Mouse (Mus musculus) testis, postnatal 14 days (tissue): ENCODE data around the gene Ddah1.
"Not testable (repeated sequence)": the region's sequence is repeated elsewhere in the genome, so short reads cannot be mapped to it uniquely, and the experiment has no call there.

Source experiments
- DNase-seq: peaks from one replicate; pipeline ENCODE4 v3.0.0; 2021; ENCODE audit warnings: low spot score

Gene Ddah1

DNA sequence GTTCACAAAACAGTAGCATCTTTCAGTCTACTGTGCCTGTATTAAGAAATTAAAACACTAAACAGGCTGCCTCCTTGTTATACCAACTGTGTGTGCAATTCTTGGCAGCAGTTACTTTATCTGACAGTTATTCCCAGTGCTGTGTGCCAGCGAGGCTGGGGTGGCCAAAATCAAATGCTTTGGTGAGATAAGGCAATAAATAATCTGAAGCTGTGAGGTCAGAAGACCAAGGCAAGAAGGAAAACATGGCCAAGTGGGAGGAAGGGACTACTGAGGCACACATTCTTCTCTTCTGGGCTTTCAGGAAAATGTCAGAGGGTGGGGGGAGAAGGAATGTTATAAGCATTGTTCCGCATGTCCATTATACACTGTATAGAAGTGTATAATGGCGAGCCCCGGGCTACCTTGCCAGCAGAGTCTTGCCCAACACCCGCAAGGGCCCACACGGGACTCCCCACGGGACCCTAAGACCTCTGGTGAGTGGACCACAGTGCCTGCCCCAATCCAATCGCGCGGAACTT is 106.3 kb downstream of the Ddah1 start:
- no peak for DNase-seq

DNA sequence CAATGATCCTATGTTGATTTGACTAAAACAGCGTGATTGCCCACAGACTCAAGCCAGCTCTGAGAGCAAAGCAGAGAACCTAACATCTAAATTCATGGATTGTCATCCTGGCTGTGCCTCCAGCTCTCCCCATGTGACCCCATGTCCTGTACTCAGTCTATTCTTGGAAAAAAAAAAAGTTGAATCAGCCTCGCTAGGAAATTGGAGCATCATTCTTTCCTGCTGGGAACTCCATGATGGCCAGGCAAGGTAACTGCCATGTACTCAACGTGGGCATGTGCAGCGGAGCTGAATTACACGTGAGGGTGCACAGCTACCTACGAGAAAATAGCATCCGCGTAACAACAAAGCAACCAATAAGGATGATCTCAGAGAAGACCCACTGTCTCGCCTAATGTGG is 114.2 kb downstream of the Ddah1 start:
- no peak for DNase-seq

DNA sequence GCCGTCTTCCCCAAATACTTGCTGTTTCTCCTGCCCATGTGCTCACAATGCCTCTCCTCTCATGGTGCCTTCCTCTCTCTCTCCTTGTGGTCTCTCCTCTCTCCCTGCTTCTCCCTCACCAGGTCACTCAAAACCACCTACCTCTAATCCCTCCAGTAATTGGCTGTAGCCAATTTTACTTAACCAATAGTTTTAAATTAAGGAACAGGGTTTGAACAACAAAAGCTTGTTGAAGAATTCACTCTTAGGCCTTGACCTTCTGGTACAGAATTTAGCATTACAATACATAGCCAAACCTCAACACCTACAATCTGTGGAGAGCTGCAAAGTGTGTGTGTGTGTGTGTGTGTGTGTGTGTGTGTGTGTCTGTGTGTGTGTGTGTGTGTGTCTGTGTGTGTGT is 114.8 kb downstream of the Ddah1 start:
- DNase-seq, result no peak

DNA sequence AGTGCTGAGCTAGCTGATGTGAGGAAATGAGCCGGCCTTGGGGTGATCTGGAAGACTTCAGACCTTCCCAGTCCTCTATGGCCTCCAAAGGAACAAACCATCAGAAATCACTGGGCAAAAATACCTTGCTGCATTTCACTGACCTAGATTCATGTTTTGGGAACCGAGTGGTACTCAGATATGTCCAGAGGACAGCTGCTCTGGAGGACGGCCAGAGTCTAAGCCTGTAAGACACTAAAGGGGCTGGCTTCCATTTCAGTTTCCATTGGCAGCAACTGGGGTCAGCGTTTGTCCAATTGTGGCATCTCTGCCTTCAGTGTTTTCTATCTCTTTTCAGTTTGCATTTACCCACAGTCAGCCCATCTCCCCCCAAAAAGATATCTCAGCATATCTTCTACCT is 115.7 kb downstream of the Ddah1 start:
- no peak for DNase-seq

DNA sequence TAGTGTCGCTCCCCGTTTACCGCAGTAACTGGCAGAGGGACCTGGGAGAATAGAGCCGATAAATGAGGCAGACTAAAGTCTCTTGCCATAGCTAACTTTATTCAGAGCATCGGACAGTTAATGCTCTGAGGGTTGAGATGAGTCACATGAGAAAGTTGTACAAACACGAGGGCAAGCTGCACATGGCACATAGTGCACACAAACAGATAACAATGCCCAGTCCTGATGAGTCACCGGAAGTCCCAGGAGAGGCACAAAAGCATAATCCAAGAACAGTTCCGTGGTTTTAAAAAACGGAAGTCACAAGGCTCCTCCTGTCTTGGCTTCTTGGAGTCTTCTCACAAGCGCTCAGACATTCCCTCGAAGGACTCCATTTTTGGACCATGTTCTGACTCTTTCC is 117.6 kb downstream of the Ddah1 start:
- DNase-seq, result no peak

DNA sequence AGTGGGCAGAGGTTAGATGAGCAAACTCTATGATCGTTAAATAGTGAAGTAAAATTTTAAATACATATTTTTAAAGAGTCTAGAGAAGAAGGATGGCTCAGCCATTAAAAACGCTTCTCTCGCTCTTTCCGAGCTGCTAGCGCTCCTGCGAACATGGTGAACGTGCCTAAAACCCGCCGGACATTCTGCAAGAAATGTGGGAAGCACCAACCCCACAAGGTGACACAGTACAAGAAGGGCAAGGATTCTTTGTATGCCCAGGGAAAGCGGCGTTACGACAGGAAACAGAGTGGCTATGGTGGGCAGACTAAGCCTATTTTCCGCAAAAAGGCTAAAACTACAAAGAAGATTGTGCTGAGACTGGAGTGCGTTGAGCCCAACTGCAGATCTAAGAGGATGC is 120.4 kb downstream of the Ddah1 start:
- DNase-seq, result not testable (repeated sequence)

DNA sequence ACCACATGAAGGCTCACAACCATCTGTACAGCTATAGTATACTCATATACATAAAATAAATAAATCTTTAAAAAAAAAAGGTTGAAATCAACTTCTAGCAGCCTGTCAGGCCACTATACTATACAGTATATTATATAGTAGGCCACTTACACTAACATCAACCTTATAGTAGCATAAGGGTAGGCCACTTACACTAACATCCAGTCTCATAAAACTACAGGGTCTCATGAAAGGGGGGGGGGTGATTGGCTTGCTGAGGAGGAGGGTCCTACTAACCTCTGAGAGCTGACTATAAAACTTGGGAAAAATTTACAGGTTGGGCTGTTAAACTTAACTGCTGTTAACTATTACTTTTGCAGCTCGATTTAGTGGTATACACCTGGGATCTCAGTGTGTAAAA is 121.9 kb downstream of the Ddah1 start:
- no peak for DNase-seq

DNA sequence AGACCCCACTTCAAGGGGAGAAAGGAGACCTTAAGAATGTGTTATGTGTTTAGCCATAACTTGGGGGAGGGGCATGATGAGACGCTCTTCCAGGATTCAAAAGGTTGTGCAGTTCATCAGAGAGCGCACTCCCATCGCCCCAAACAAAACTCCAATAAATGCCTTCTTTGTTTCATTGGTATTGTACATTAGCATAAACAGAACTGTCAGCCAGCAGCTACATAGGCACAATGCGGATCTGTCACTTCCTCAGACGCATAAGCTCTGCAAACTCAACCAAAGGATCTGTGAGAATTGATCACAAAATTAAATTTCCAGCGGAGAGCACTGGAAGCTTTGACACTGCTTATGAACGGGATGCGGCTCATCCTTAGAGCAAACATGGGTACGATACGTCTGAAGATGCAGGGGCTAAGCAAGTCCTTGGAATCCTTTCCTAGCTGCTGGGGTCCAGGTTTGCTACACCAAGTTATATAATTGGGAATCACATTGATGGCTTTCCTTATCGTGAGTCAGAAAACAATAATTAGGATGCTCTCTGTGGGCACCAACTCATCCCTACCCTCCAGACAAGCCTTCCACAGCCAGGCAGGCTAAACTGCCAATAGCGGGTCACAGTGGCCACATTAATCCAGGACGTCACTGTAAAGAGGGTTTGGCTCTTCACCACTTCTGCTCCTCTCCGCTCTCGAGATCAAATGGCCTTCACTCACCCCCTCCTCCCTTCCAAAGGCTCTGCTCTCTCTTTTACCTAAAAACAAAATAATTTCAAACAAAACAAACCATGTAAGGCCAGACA is 123.8 kb downstream of the Ddah1 start:
- DNase-seq, result no peak

DNA sequence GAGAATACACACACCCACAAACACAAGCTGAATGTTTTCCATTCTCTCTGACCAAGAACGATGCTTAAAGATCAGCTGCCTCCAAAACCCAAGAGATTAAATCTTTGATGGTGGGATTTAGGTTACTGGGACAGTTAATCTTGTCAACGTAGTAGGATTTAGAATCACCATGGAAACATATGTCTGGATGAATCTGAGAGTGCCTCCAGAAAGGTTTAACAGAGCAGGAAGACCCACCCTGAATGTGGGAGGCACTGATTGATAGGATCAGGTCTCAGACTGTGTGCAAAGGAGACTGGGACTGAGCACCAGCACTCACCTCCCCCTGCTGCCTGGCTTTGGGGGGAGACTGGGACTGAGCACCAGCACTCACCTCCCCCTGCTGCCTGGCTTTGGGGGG is 124.8 kb downstream of the Ddah1 start:
- DNase-seq, result no peak

DNA sequence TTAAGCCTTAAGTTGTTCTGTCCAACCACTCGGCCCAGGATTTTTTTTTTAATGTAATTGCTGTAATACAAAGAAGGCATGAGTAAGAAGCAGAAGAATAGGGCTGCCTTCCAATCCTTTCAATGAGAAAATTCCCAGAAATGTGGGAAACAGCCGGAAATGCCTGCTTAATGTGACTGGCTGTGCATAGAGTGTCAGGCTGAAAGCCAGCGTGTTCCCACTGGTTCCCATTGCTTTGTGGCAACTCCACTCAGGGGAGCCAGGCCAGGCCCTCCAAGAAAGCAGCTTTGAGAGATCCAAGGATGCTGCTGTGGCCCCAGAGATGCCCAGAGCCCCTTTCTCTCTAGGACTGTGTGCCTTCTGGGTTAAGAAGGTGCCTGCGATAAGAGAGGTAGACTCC is 126.9 kb downstream of the Ddah1 start:
- DNase-seq, result no peak

DNA sequence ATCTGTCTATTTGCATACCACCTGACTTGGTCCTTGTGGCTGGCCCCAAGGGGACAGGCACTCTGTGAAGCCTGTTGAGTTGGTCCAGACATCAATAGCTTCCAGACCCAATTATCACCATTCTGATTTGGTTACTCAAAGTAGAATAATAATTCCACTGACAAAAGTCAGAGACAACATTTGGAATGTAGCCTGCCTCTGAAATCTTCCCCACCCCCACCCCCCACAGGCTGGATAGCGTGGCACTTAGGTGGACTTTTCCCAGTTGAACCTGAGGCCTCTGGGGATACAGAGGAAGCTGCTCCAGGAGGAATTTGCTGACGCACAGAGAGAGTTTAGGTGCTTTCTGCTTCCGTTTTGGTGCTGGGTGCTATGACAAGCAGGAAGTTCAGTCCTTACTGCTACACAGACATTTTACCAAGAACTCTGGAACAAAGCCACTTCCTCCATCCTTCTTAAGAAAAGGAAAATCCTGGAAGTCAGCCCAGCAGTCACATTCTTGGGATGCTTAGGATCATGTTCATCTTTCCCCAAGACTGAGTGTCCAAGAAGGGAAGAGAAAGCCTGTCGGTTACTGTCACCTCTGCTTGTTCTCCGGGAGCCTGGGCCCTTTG is 127.5 kb downstream of the Ddah1 start:
- no peak for DNase-seq

DNA sequence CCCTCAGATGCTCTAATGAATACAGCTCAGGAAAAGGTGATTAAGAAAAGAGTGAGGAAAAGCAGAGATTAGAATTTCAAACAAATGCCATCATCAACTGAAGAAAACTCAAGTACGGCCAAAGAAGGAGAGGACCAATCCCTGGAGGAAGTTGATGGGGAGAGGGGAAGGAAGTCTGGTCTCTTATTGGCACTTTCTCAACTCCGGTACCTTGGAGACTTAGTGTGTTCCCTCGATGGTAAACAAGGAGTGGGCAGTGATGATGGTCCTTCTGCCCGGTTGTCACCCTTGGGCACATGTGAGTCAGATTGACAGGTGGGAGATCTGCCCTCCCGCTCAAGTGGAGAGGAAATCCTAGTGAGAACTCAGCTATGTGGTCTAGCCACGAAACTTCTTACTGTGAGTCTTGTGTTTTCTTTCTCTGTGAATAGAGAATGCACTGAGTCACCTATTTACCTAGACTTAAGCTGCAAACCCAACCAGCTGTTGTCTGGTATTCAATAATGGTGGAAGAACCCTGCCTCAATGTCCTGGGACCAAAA is 129.0 kb downstream of the Ddah1 start:
- DNase-seq, result no peak

DNA sequence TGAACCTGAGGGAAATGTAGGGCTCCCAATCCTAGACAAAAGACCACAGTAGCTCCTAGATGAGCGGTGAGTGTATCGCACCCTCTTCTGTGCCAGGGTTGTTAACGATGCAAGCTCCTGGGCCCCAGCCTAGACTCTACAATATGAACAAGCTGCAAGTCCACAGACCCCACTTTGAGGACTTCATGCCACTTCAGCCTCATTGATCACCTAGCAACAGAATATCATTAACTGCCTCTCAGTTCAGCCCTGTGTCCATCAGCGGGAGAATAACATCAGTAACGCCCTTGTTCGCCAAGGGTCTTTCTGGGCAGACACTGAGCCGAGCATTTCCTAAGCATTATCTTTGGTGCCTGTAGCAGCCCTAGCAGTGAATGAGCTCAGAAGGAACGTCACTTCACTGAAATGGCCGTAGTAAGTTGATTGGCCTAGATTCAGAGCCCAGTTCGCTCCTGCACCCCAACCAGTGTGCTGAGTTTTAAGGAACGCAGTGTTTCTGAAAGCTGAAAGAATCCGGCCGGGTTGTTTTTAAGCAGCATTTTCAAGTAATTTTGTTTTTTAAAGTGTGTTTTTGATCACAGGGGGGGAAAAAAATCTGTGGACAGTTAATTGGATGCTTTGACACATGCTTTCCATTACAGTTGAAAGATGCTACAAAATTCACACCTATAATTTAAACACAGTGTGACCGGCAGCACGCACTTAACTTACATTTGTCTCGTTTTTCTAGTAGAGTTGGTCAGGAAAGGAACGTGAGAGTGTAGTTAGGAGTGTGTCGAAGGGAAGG is 132.1 kb downstream of the Ddah1 start:
- DNase-seq, result no peak

DNA sequence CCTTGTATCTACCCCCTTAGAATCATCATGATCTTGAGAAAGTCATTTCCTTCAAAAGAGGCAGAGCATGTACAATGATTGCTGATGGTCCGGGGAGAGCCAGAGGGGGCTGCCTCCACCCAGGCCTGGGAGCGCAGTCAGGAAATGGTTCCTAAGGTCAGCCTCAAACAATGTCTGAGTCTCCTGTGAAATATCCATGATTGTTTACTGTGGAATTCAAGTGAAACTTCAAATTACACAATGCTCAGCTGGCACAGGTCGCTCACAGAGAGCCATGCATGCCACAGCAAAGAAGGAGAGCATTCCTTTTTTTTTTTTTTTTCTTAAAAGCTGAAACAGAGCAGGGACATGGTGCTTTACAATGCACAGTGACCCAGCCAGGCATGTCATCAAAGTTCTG is 134.0 kb downstream of the Ddah1 start:
- DNase-seq, result no peak

DNA sequence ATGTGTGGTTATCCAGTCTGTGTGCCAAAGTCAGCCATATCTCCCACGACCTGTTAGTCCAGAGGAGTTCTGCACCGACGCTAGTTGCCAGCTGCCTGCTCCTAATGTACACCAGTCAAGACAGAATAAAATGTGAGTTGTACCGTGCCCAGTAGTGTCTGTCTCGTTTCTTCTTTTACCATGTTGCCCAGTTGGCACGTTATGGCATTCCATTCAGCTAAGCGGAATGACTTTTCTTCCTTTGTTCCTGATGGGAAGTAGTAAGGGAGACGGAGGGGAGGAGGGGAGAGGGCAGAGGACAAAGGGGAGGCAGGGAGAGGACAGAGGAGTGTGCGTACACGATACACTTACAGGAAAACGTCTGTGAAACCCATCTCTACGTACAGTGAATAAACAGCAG is 135.7 kb downstream of the Ddah1 start:
- DNase-seq, result no peak

DNA sequence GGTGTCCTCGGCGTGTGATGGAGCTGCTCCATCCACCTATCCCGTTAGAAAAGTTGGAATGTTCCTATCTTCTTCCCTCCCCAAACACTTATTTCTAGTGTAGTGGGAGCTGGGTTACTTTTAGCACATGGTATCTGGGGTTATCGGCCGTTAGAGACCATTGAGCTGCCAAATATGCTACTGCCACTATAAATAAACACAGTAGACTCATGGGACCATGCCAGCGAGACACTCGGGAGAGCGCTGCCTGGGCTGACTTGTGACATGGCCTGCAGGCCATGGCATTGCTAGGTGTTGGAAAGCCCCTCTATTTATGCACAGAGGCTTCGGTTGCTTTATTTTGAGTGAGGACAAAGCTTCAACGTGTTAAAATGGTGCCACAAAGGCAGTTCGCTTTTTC is 139.3 kb downstream of the Ddah1 start:
- DNase-seq, result no peak

DNA sequence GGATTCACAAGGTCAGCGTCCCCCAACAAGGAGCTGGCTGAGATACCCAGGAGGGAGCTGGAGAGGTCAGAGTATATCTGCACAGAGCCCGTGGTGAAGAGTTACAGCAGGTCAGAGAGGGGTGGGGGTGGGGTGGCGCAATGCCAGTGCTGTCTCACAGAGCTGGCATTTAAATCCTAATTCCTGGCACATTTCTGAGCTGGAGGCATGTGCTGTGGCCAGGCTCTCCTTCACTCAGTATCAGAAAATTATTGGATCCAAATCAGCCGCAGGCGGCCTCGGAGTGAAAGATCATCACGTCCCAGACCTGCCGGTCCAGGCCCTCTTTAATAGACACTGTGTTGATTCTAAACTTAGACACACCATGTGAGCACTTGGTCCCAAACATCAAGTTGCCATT is 141.4 kb downstream of the Ddah1 start:
- DNase-seq, result no peak

DNA sequence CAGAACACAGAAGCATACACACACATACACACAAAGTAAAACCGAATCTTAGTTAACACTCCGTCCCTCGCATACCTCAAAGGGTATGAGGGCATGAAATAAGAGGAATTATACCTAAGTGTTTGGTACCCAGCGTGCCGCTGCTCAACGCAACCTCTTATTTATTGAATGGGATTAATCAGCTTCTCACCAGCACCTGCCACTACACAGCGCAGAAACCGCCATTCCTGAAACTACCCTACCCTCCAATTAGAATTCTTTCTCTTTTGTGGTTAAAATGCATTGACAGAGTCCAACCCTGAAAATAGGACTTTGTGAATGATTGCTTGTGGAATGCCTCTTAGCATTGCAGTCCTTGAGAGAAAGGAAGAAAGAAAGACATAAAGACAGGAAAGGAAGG is 145.1 kb downstream of the Ddah1 start:
- no peak for DNase-seq

DNA sequence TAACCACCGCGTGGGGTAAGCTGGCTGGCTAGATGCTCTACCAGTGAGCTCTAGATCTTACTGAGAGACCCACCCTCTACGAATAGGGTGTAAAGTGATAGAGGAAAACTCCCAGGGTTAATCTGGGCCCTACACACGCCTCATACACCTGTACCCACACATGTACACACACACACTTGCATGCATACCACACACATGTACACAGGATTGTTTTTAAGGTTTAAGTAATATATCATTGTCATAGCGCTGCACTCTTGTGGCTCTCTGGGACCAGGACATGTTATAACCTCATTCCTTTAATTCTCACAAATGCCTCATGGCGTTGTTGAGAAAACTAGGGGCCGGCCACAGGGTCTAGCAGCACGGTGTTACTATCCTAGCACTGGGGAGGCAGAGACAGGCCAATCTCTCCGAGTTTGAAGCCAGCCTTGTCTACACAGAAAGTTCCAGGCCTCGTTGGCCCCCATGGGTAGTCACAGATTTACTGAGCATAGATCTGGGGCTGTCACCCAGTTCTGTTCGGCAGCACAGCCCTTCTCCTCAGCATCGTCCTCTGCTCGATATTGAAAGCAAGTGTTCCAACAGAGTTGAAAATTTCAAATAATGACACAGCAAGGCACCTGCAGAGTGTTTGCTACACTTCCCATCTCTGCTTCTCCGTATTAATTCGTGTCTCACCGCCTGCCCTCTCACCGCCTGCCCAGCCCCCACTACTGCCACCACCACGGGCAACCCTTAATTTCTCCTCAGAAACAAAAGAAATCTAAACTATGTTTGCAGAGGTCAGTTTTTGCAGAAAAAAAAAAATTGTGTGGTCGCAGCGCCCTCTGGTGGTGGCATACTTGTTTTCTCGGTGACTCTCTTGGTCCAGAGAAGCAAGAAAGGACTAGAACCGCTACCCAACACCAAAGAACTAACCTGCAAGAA is 146.6 kb downstream of the Ddah1 start:
- DNase-seq, result no peak

DNA sequence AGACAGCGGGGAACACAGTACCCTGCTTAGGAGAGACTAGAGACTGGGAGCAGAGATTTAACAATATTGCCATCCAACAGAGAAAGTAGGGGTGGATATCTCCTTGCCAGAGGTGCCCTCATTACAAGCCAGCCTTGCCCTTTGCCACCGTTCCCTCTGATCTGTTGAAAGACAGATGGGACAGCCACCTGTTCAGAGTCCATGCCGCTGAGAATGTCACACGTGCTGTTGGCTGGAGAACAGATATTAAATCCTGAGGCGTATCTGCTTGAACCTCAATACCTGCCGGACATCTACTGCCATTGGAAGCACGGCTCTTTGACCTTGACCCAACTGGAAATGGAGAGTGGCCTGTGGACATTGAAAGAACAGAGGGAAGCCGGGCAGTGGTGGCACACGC is 148.1 kb downstream of the Ddah1 start:
- DNase-seq, result no peak

DNA sequence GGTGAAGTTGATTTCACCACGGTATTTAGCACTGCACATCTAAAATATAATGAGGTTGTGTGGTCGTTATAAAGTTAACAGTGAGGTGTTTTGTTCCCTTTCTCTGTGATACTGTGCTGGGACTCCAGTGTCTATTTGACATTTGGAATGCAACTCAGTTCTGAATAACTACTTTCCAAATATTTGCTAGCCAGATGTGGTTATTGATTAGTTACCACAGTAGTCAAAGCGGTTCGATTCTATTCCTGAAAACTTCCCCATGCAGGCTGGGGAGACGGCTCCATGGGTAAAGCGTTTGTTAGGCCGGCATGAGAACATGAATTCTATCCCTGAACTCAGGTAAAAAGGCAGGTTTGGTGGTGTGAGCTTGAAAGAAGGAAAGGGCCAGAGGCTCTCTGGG is 154.0 kb downstream of the Ddah1 start:
- no peak for DNase-seq

DNA sequence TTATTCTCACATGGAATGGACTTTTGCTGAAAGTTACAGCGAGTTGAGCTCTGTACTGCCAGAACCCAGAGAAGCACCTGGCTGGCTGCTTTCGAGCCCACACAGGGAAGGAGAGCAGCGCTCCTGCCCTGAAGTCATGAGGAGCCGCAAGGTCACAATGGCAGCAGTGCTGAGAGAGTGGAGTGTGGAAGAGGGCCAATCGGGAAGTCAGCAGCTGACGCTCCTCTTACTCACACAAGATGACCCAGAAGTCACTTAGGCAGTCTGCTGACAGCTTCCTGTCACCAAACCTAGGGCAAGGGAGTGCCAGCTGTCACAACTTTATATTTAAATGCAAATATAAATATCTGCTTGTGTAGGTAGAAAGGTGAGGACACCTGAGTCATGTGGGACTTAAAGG is 154.8 kb downstream of the Ddah1 start:
- DNase-seq, result no peak
